Mouse (Mus musculus) myocyte (in vitro differentiated cells): ENCODE results near the gene Ogfrl1. TPM values are rescaled to one million over a fixed set of nuclear protein-coding genes. Genes with fewer than 3 reads are reported as not detected.

Experiments used
- H3K27me3 ChIP-seq: one replicate; pipeline ENCODE4 v1.6.1; 2011; ENCODE audit not compliant: control insufficient read depth, insufficient read depth, insufficient read length
- H3K36me3 ChIP-seq: one replicate; pipeline ENCODE4 v1.6.1; 2011; ENCODE audit not compliant: control insufficient read depth, insufficient read depth
- H3K4me2 ChIP-seq: one replicate; pipeline ENCODE4 v1.6.1; 2011; ENCODE audit warnings: low read depth, control low read depth
- H3K4me3 ChIP-seq: one replicate; pipeline ENCODE4 v1.5.1; 2011; ENCODE audit warnings: mild to moderate bottlenecking, control low read depth, moderate library complexity
- H3K79me2 ChIP-seq: one replicate; pipeline ENCODE4 v1.6.1; 2011; ENCODE audit not compliant: control insufficient read depth, insufficient read depth
- H3ac ChIP-seq: one replicate; pipeline ENCODE4 v1.6.1; 2011; ENCODE audit not compliant: control insufficient read depth, insufficient read length
- CEBPB ChIP-seq: IDR thresholded peaks from 2 replicates; pipeline ENCODE4 v1.6.1; 2011; ENCODE audit warnings: mild to moderate bottlenecking, moderate library complexity; ENCODE audit not compliant: poor library complexity, insufficient read depth, severe bottlenecking
- E2F4 ChIP-seq: IDR thresholded peaks from one replicate; pipeline ENCODE4 v1.6.1; 2011; ENCODE audit warnings: mild to moderate bottlenecking, control low read depth, moderate library complexity; ENCODE audit not compliant: insufficient read depth
- MAX ChIP-seq: IDR thresholded peaks from one replicate; pipeline ENCODE4 v1.6.1; 2011; ENCODE audit warnings: low read depth, mild to moderate bottlenecking, control low read depth
- MYOD1 ChIP-seq, 3 experiments: IDR thresholded peaks; one replicate each; pipeline ENCODE4 v1.6.1; 2011; ENCODE audit warnings: control low read depth in 2 of 3, low read depth in 2 of 3, mild to moderate bottlenecking in 2 of 3, moderate library complexity in 1 of 3; ENCODE audit not compliant: insufficient read length in 2 of 3, control insufficient read depth in 1 of 3
- MYOG ChIP-seq, 3 experiments: IDR thresholded peaks; one replicate each; pipeline ENCODE4 v1.6.1; 2011; ENCODE audit warnings: control low read depth in 2 of 3, low read depth in 2 of 3, mild to moderate bottlenecking in 2 of 3; ENCODE audit not compliant: insufficient read length in 2 of 3, control insufficient read depth in 1 of 3, insufficient read depth in 1 of 3
- POLR2A ChIP-seq: IDR thresholded peaks from one replicate; pipeline ENCODE4 v1.6.1; 2011; ENCODE audit warnings: low read depth, mild to moderate bottlenecking, control low read depth, moderate library complexity; ENCODE audit not compliant: insufficient read length
- POLR2AphosphoS2 ChIP-seq: IDR thresholded peaks from one replicate; pipeline ENCODE4 v1.6.1; 2011; ENCODE audit warnings: low read depth, control low read depth; ENCODE audit not compliant: insufficient read length
- REST ChIP-seq: IDR thresholded peaks from one replicate; pipeline ENCODE4 v1.6.1; 2011; ENCODE audit warnings: mild to moderate bottlenecking, control low read depth, moderate library complexity; ENCODE audit not compliant: insufficient read depth, insufficient read length
- SRF ChIP-seq: IDR thresholded peaks from one replicate; pipeline ENCODE4 v1.6.1; 2011; ENCODE audit warnings: low read depth; ENCODE audit not compliant: control insufficient read depth, insufficient read length
- TCF12 ChIP-seq: IDR thresholded peaks from one replicate; pipeline ENCODE4 v1.6.1; 2011; ENCODE audit warnings: mild to moderate bottlenecking, control low read depth; ENCODE audit not compliant: poor library complexity, insufficient read depth, severe bottlenecking
- TCF3 ChIP-seq: IDR thresholded peaks from one replicate; pipeline ENCODE4 v1.6.1; 2011; ENCODE audit warnings: low read depth, control low read depth; ENCODE audit not compliant: insufficient read length
- USF1 ChIP-seq: IDR thresholded peaks from one replicate; pipeline ENCODE4 v1.6.1; 2011; ENCODE audit warnings: low read depth, mild to moderate bottlenecking, control low read depth, moderate library complexity
- polyA plus RNA-seq: library from polyadenylated mRNA; unstranded; fragments of >200 nt; fragmentation: generic; extraction: Trizol; gene quantifications from one replicate; pipeline ENCODE4 v1.2.1, GENCODE M21; 2012; ENCODE audit warnings: missing spikeins

The Ogfrl1 gene
- polyA plus RNA-seq, 1 experiment = 0.61 TPM

DNA sequence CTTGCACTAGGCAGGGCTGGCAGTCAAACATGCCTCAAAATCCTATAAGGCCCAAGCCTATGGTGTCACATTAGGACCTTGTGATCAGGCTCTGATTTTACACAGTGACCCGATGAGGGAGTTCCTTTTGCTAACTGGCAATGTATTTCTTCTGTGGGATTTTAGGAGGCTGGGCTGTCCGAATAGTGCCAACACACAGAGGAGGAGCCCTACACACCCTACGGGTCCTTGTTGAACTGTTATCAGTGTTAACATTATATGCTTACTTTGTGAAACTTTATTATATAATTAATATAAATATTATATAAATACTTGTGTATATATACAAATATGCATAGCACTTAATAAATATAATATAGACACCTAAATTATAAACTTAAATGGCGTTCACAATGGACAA is 62.5 kb downstream of the Ogfrl1 start:
- no peaks in the 10 kb centered on the region for H3K79me2 ChIP-seq
- no peak overlapping the region for H3ac ChIP-seq
- no peak overlapping the region for H3K4me3 ChIP-seq
- no peaks in the 10 kb centered on the region for H3K36me3 ChIP-seq
- no peaks in the 10 kb centered on the region for H3K27me3 ChIP-seq
- no peak for TF ChIP-seq MYOG (IDR thresholded peaks at IDR 0.05; ENCODE audit: control insufficient read depth in 1 of 3, insufficient read depth in 1 of 3, insufficient read length in 2 of 3, low read depth in 2 of 3)
- no peak for TF ChIP-seq REST
- no peak for TF ChIP-seq TCF12
- TF ChIP-seq MAX = no peak
- TF ChIP-seq MYOD1 (IDR thresholded peaks at IDR 0.05; ENCODE audit: control insufficient read depth in 1 of 3, insufficient read length in 2 of 3, low read depth in 2 of 3) = no peak
- no peak for TF ChIP-seq SRF
- TF ChIP-seq TCF3 = no peak
- TF ChIP-seq POLR2AphosphoS2 = no peak
- no peak for TF ChIP-seq CEBPB
- no peak for TF ChIP-seq USF1
- TF ChIP-seq E2F4 = no peak
- no peak overlapping the region for H3K4me2 ChIP-seq

DNA sequence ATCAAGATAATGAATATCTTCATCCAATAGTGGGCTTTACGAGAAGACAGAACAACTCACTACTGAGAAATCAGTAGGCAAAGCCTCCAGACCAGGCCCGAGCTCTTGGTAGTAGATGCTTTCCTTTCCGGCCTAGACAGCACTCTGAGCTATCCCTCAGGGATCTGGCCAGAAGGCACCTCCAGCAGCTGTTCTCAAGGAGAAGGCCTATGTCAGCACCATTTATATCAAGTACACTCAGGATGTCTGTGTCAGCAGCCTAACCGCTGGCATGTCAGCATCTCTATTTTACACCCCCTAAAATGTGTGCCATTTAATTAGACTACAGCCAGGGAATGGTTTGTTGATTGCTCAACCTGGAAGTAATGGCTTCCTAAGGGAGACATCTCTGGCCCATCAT is 65.4 kb downstream of the Ogfrl1 start:
- TF ChIP-seq REST = no peak
- TF ChIP-seq MAX = no peak
- no peak for TF ChIP-seq MYOD1 (IDR thresholded peaks at IDR 0.05; ENCODE audit: control insufficient read depth in 1 of 3, insufficient read length in 2 of 3, low read depth in 2 of 3)
- TF ChIP-seq SRF = no peak
- TF ChIP-seq TCF12 = no peak
- TF ChIP-seq MYOG (IDR thresholded peaks at IDR 0.05; ENCODE audit: control insufficient read depth in 1 of 3, insufficient read depth in 1 of 3, insufficient read length in 2 of 3, low read depth in 2 of 3) = no peak
- TF ChIP-seq CEBPB = no peak
- TF ChIP-seq E2F4 = no peak
- Histone ChIP-seq H3K4me2 (no peak overlapping the region), H3ac (no peak overlapping the region), H3K27me3 (no peaks in the 10 kb centered on the region), H3K36me3 (no peaks in the 10 kb centered on the region), H3K79me2 (no peaks in the 10 kb centered on the region), H3K4me3 (no peak overlapping the region)

- no peak overlapping the region for H3K4me3 ChIP-seq
- no peak overlapping the region for H3ac ChIP-seq
- H3K79me2 ChIP-seq = no peaks in the 10 kb centered on the region
- no peak overlapping the region for H3K4me2 ChIP-seq
- TF ChIP-seq MYOG (IDR thresholded peaks at IDR 0.05; ENCODE audit: control insufficient read depth in 1 of 3, insufficient read depth in 1 of 3, insufficient read length in 2 of 3, low read depth in 2 of 3) (no peak), POLR2A (no peak), CEBPB (no peak), E2F4 (no peak), SRF (no peak), TCF12 (no peak), USF1 (no peak), POLR2AphosphoS2 (no peak), MYOD1 (IDR thresholded peaks at IDR 0.05; ENCODE audit: control insufficient read depth in 1 of 3, insufficient read length in 2 of 3, low read depth in 2 of 3) (no peak), MAX (no peak), REST (no peak), TCF3 (no peak)
- H3K36me3 ChIP-seq = no peaks in the 10 kb centered on the region
- H3K27me3 ChIP-seq = no peaks in the 10 kb centered on the region
These were observed 72.4 kb downstream of the Ogfrl1 start for GRCm38 (mm10) chr1:23325160-23325559.

GRCm38 (mm10) chr1:23324226-23324625 is 73.3 kb downstream of the Ogfrl1 start:
- Histone ChIP-seq H3K36me3 (no peaks in the 10 kb centered on the region), H3K27me3 (no peaks in the 10 kb centered on the region), H3ac (no peak overlapping the region), H3K4me3 (no peak overlapping the region), H3K4me2 (no peak overlapping the region), H3K79me2 (no peaks in the 10 kb centered on the region)
- no peak for TF ChIP-seq MYOG (IDR thresholded peaks at IDR 0.05; ENCODE audit: control insufficient read depth in 1 of 3, insufficient read depth in 1 of 3, insufficient read length in 2 of 3, low read depth in 2 of 3)
- no peak for TF ChIP-seq REST
- no peak for TF ChIP-seq USF1
- TF ChIP-seq CEBPB = no peak
- no peak for TF ChIP-seq SRF
- no peak for TF ChIP-seq E2F4
- TF ChIP-seq POLR2A = no peak
- no peak for TF ChIP-seq POLR2AphosphoS2
- no peak for TF ChIP-seq MAX
- TF ChIP-seq MYOD1 (IDR thresholded peaks at IDR 0.05; ENCODE audit: control insufficient read depth in 1 of 3, insufficient read length in 2 of 3, low read depth in 2 of 3) = no peak
- TF ChIP-seq TCF12 = no peak
- TF ChIP-seq TCF3 = no peak

- Histone ChIP-seq H3K36me3 (no peaks in the 10 kb centered on the region), H3K4me2 (no peak overlapping the region), H3K27me3 (no peaks in the 10 kb centered on the region), H3K79me2 (no peaks in the 10 kb centered on the region), H3ac (no peak overlapping the region), H3K4me3 (no peak overlapping the region)
- TF ChIP-seq POLR2A (no peak), TCF3 (no peak), USF1 (no peak), TCF12 (no peak), SRF (no peak), E2F4 (no peak), CEBPB (no peak), REST (no peak), POLR2AphosphoS2 (no peak), MYOD1 (IDR thresholded peaks at IDR 0.05; ENCODE audit: control insufficient read depth in 1 of 3, insufficient read length in 2 of 3, low read depth in 2 of 3) (no peak), MYOG (IDR thresholded peaks at IDR 0.05; ENCODE audit: control insufficient read depth in 1 of 3, insufficient read depth in 1 of 3, insufficient read length in 2 of 3, low read depth in 2 of 3) (no peak), MAX (no peak)
These were observed 74.3 kb downstream of the Ogfrl1 start for GRCm38 (mm10) chr1:23323286-23323685.
